Mouse (Mus musculus) liver, embryonic 11.5 days (tissue): ENCODE results near the gene Fdx1l. TPM values are rescaled to one million over a fixed set of nuclear protein-coding genes. Genes with fewer than 3 reads are reported as not detected.

ENCODE experiments used
- microRNA counts: library from miRNA; unstranded; fragments of <30 nt; microRNA quantifications from one replicate; lab custom pipeline; 2015
- microRNA-seq: library from miRNA; unstranded; fragments of <30 nt; microRNA quantifications from one replicate; pipeline ENCODE4, GENCODE M21; 2017; ENCODE audit warnings: borderline number of aligned reads
- polyA plus RNA-seq: library from polyadenylated mRNA; unstranded; fragments of >200 nt; fragmentation: Nextera tagmentation; extraction: Ambion mirVana; gene quantifications from 2 replicates; pipeline ENCODE4 v1.2.1, GENCODE M21; 2014

Gene Fdx1l
- polyA plus RNA-seq, 1 experiment from 2014 or later = 74.9 TPM

MicroRNA genes within 50 kb of the gene (microRNA counts, 519-probe panel; counts per million panel counts)
- not detected for microRNA mmu-miR-1900 (lab: Ali Mortazavi, UCI)

Small RNA genes within 50 kb of the gene (microRNA-seq; reads per million reads assigned to microRNA genes)
- gene Mir1900 (not detected), gene Mir7082 (not detected)

Other genes starting within 250 kb of the Fdx1l start
- gene A230050P20Rik, start 205.0 kb downstream of the Fdx1l start, polyA plus RNA-seq = 7.1 and 8.8 TPM in 2 replicates
- gene Angptl6, start 193.9 kb downstream of the Fdx1l start, polyA plus RNA-seq = 9.4 TPM in 2 replicates
- 170 and 178 TPM in 2 replicates for gene Ppan, start 185.4 kb downstream of the Fdx1l start, polyA plus RNA-seq
- 440 and 448 TPM in 2 replicates for gene Eif3g, start 175.0 kb downstream of the Fdx1l start, polyA plus RNA-seq
- 85.1 and 87.5 TPM in 2 replicates for gene Dnmt1, start 113.7 kb downstream of the Fdx1l start, polyA plus RNA-seq
- 15.2 and 16.8 TPM in 2 replicates for gene S1pr2, start 96.8 kb downstream of the Fdx1l start, polyA plus RNA-seq
- gene Mrpl4, start 70.9 kb downstream of the Fdx1l start, polyA plus RNA-seq = 138 and 145 TPM in 2 replicates
- gene Icam1, start 57.6 kb downstream of the Fdx1l start, polyA plus RNA-seq = 12.2 and 13.0 TPM in 2 replicates
- 146 and 147 TPM in 2 replicates for gene Icam4, start 44.2 kb downstream of the Fdx1l start, polyA plus RNA-seq
- 0.37 and 0.44 TPM in 2 replicates for gene Icam5, start 41.5 kb downstream of the Fdx1l start, polyA plus RNA-seq
- 0.67 and 1.4 TPM in 2 replicates for gene Zglp1, start 6.5 kb downstream of the Fdx1l start, polyA plus RNA-seq
- gene Gm49373, start 518 bp downstream of the Fdx1l start, polyA plus RNA-seq = 0.53 and 1.4 TPM in 2 replicates
- 4.2 and 4.3 TPM in 2 replicates for gene Gm38431, start 18.4 kb upstream of the Fdx1l start, polyA plus RNA-seq
- gene Raver1, start 18.4 kb upstream of the Fdx1l start, polyA plus RNA-seq = 89.8 and 94.0 TPM in 2 replicates
- 11.5 and 13.8 TPM in 2 replicates for gene Tyk2, start 57.6 kb upstream of the Fdx1l start, polyA plus RNA-seq
- gene Cdc37, start 76.4 kb upstream of the Fdx1l start, polyA plus RNA-seq = 334 and 347 TPM in 2 replicates
- 5.3 and 5.4 TPM in 2 replicates for gene Pde4a, start 92.1 kb upstream of the Fdx1l start, polyA plus RNA-seq
- 43.8 and 45.1 TPM in 2 replicates for gene Keap1, start 165.7 kb upstream of the Fdx1l start, polyA plus RNA-seq
- gene S1pr5, start 174.8 kb upstream of the Fdx1l start, polyA plus RNA-seq = not detected in 2 replicates
- gene Atg4d, start 191.7 kb upstream of the Fdx1l start, polyA plus RNA-seq = 57.0 and 61.1 TPM in 2 replicates
- gene Kri1, start 214.4 kb upstream of the Fdx1l start, polyA plus RNA-seq = 19.3 and 24.2 TPM in 2 replicates
- 48.0 and 48.2 TPM in 2 replicates for gene Cdkn2d, start 217.8 kb upstream of the Fdx1l start, polyA plus RNA-seq
- gene Ap1m2, start 238.7 kb upstream of the Fdx1l start, polyA plus RNA-seq = 1.2 and 1.6 TPM in 2 replicates
- gene Slc44a2, start 247.1 kb upstream of the Fdx1l start, polyA plus RNA-seq = 57.2 and 61.2 TPM in 2 replicates